Mouse (Mus musculus): ENCODE results near the gene Tmprss9.

GRCm38 (mm10) chr10:80935241-80935640 is 63.6 kb downstream of the Tmprss9 start:
- no peak for TF ChIP-seq USF1 (IDR thresholded peaks at IDR 0.05; ENCODE audit: low read depth, low read length)
- TF ChIP-seq CTCF (IDR thresholded peaks at IDR 0.05 in 2 of 3, conservative IDR thresholded peaks at IDR 0.05 in 1 of 3; ENCODE audit: control insufficient read depth in 1 of 3, insufficient read depth in 1 of 3, low read depth in 2 of 3, low read length in 3 of 3, poor library complexity in 1 of 3, severe bottlenecking in 1 of 3), result no peak
- TF ChIP-seq CHD2 (IDR thresholded peaks at IDR 0.05; ENCODE audit: low read length), result no peak
